ENCODE assay signal across 11 mouse cellular contexts in genomic region chr10:117023693-117024092, GRCm38 (mm10). TPM values are rescaled to one million over a fixed set of nuclear protein-coding genes. Genes with fewer than 3 reads are reported as not detected.
DNase-seq lines count a peak whose midpoint lies in the region; ATAC-seq and TF ChIP-seq lines count a peak whose summit lies in the region.
"Had no signal": no experiment of that assay in that cellular context is flagged by ENCODE, and none has a peak within 500 bp of the region (broad histone marks: within the 10 kb centered on the region; RNA-seq: fewer than 3 reads in every experiment).

No protein-coding gene starts in this region.

- H3K4me1 ChIP-seq in kidney, embryonic 16.5 days (ENCODE audit: insufficient read depth, low read length) = peaks cover 17% of the 10 kb centered on the region
- peaks cover 17% of the 10 kb centered on the region for H3K4me1 ChIP-seq in embryonic facial prominence, embryonic 12.5 days
- no peaks in the 10 kb centered on the region for H3K4me1 ChIP-seq in intestine, postnatal 0 days (replicated peaks; ENCODE audit: control insufficient read depth, insufficient read depth, low read length)
- peaks cover 9% of the 10 kb centered on the region for H3K4me1 ChIP-seq in neural tube, embryonic 12.5 days

- peak overlapping the region; percentile 41 for H3K4me2 ChIP-seq in kidney, embryonic 16.5 days (replicated peaks; ENCODE audit: low read depth, low read length)
- H3K4me2 ChIP-seq in embryonic facial prominence, embryonic 12.5 days (replicated peaks) = peak overlapping the region; percentile 11
- H3K4me2 ChIP-seq in intestine, postnatal 0 days (replicated peaks; ENCODE audit: low read depth) = peak overlapping the region; percentile 54
- peak overlapping the region; percentile 24; the same call in 1 of the 2 replicates for H3K4me2 ChIP-seq in neural tube, embryonic 12.5 days (replicated peaks)

- peak overlapping the region; percentile 16 for H3K4me3 ChIP-seq in kidney, embryonic 16.5 days (ENCODE audit: low read length)
- no peak overlapping the region for H3K4me3 ChIP-seq in embryonic facial prominence, embryonic 12.5 days
- H3K4me3 ChIP-seq in intestine, postnatal 0 days (ENCODE audit: low read depth, low read length) = peak overlapping the region; percentile 24
- no peak overlapping the region for H3K4me3 ChIP-seq in neural tube, embryonic 12.5 days
- H3K4me3 ChIP-seq: erythroblast, embryonic 14.5 days had no signal

- ATAC-seq in kidney, embryonic 16.5 days (ENCODE audit: low FRiP score, low TSS enrichment) = no peak
- ATAC-seq in embryonic facial prominence, embryonic 12.5 days (ENCODE audit: insufficient number of reproducible peaks, insufficient read depth, low FRiP score, low TSS enrichment) = no peak
- peak; percentile 63 for ATAC-seq in intestine, postnatal 0 days
- ATAC-seq in neural tube, embryonic 12.5 days (ENCODE audit: low FRiP score, low read depth) = no peak
- ATAC-seq in monocyte, adult 5-6 weeks (replicated peaks; ENCODE audit: insufficient number of reproducible peaks, low FRiP score, low TSS enrichment, poor library complexity, severe bottlenecking) = no peak

- DNase-seq in kidney, postnatal 10 days = no peak
- no peak for DNase-seq in right cerebral cortex, postnatal 14 days
- DNase-seq in gastrocnemius, postnatal 36 days = no peak
- DNase-seq: spleen, adult 18-20 months had no signal

- no peak for TF ChIP-seq CTCF in intestine, postnatal 0 days (IDR thresholded peaks at IDR 0.05; ENCODE audit: low read depth)

- no peaks in the 10 kb centered on the region for H3K9me3 ChIP-seq in kidney, embryonic 16.5 days (ENCODE audit: low read length)
- no peaks in the 10 kb centered on the region for H3K9me3 ChIP-seq in embryonic facial prominence, embryonic 12.5 days
- no peaks in the 10 kb centered on the region for H3K9me3 ChIP-seq in intestine, postnatal 0 days (ENCODE audit: control insufficient read depth)
- no peaks in the 10 kb centered on the region for H3K9me3 ChIP-seq in neural tube, embryonic 12.5 days

- WGBS in kidney, embryonic 16.5 days = 40% methylated on average over 16 of the region's 16 CpGs
- 52% methylated on average over 16 of the region's 16 CpGs for WGBS in embryonic facial prominence, embryonic 12.5 days
- 24% methylated on average over 16 of the region's 16 CpGs for WGBS in intestine, postnatal 0 days
- WGBS in neural tube, embryonic 12.5 days = 69% methylated on average over 16 of the region's 16 CpGs

- intact Hi-C loops in gastrocnemius, postnatal 36 days (cut with DNase I) = no loop called here

- H3K36me3 ChIP-seq in kidney, embryonic 16.5 days (ENCODE audit: insufficient read depth, low read length) = no peaks in the 10 kb centered on the region
- no peaks in the 10 kb centered on the region for H3K36me3 ChIP-seq in embryonic facial prominence, embryonic 12.5 days
- no peaks in the 10 kb centered on the region for H3K36me3 ChIP-seq in intestine, postnatal 0 days (ENCODE audit: control insufficient read depth, insufficient read depth)
- H3K36me3 ChIP-seq in neural tube, embryonic 12.5 days = no peaks in the 10 kb centered on the region

- no peak overlapping the region for H3K9ac ChIP-seq in kidney, embryonic 16.5 days (replicated peaks; ENCODE audit: low read length)
- no peak overlapping the region for H3K9ac ChIP-seq in embryonic facial prominence, embryonic 12.5 days
- H3K9ac ChIP-seq in intestine, postnatal 0 days (ENCODE audit: low read depth, low read length) = no peak overlapping the region
- no peak overlapping the region for H3K9ac ChIP-seq in neural tube, embryonic 12.5 days

- peaks cover 42% of the 10 kb centered on the region for H3K27me3 ChIP-seq in kidney, embryonic 16.5 days (ENCODE audit: insufficient read depth, low read length)
- H3K27me3 ChIP-seq in embryonic facial prominence, embryonic 12.5 days = peaks cover 6% of the 10 kb centered on the region; the same call in 1 of the 2 replicates
- H3K27me3 ChIP-seq in intestine, postnatal 0 days (replicated peaks; ENCODE audit: control insufficient read depth, insufficient read depth, low read length) = 0 out of 2 replicates have a peak, but pooled peaks cover 6% of the 10 kb centered on the region
- no peaks in the 10 kb centered on the region for H3K27me3 ChIP-seq in neural tube, embryonic 12.5 days (replicated peaks)

- H3K27ac ChIP-seq in kidney, embryonic 16.5 days (ENCODE audit: low read length) = no peak overlapping the region
- no peak overlapping the region for H3K27ac ChIP-seq in embryonic facial prominence, embryonic 12.5 days
- H3K27ac ChIP-seq in intestine, postnatal 0 days (ENCODE audit: low read depth, low read length) = no peak overlapping the region
- H3K27ac ChIP-seq in neural tube, embryonic 12.5 days = no peak overlapping the region

RNA-seq across cellular contexts. Expression of gene Lrrc10, which starts 21.4 kb away (rescaled TPM):
- not detected in 2 replicates for polyA plus RNA-seq in kidney, embryonic 16.5 days (2015; fragmentation: Nextera tagmentation; extraction: Ambion mirVana)
- polyA plus RNA-seq in embryonic facial prominence, embryonic 12.5 days (2016; fragmentation: Nextera tagmentation; extraction: Ambion mirVana) = not detected in 2 replicates
- not detected in 2 replicates for polyA plus RNA-seq in intestine, postnatal 0 days (2015; fragmentation: Nextera tagmentation; extraction: Ambion mirVana)
- 0.14 TPM in 1 of 2 replicates, not detected in the other for polyA plus RNA-seq in neural tube, embryonic 12.5 days (2016; fragmentation: Nextera tagmentation; extraction: Ambion mirVana)
- not detected in 3 replicates for total RNA-seq in monocyte, adult 5-6 weeks (2017)
- under 1 TPM in 1 of 2 experiments, not detected in 1; 0.17 TPM for total RNA-seq in gastrocnemius, postnatal 36 days (2021)
- polyA plus RNA-seq: erythroblast, embryonic 14.5 days had no signal

RNA-seq across cellular contexts. Expression of gene Best3, which starts 37.6 kb away (rescaled TPM):
- polyA plus RNA-seq in kidney, embryonic 16.5 days (2015; fragmentation: Nextera tagmentation; extraction: Ambion mirVana) = 0.18 and 0.32 TPM in 2 replicates
- polyA plus RNA-seq in embryonic facial prominence, embryonic 12.5 days (2016; fragmentation: Nextera tagmentation; extraction: Ambion mirVana) = 0.56 and 0.59 TPM in 2 replicates
- polyA plus RNA-seq in intestine, postnatal 0 days (2015; fragmentation: Nextera tagmentation; extraction: Ambion mirVana) = not detected in 2 replicates
- polyA plus RNA-seq in neural tube, embryonic 12.5 days (2016; fragmentation: Nextera tagmentation; extraction: Ambion mirVana) = 0.09 and 0.28 TPM in 2 replicates
- not detected in 3 replicates for total RNA-seq in monocyte, adult 5-6 weeks (2017)
- 10 to 100 TPM; 20.9 to 24.3 TPM for total RNA-seq in gastrocnemius, postnatal 36 days (2021)
- polyA plus RNA-seq: erythroblast, embryonic 14.5 days had no signal

RNA-seq across cellular contexts. Expression of gene Cct2, which starts 39.9 kb away (rescaled TPM):
- polyA plus RNA-seq in kidney, embryonic 16.5 days (2015; fragmentation: Nextera tagmentation; extraction: Ambion mirVana) = 266 and 271 TPM in 2 replicates
- polyA plus RNA-seq in embryonic facial prominence, embryonic 12.5 days (2016; fragmentation: Nextera tagmentation; extraction: Ambion mirVana) = 251 and 257 TPM in 2 replicates
- 112 and 119 TPM in 2 replicates for polyA plus RNA-seq in intestine, postnatal 0 days (2015; fragmentation: Nextera tagmentation; extraction: Ambion mirVana)
- 265 and 280 TPM in 2 replicates for polyA plus RNA-seq in neural tube, embryonic 12.5 days (2016; fragmentation: Nextera tagmentation; extraction: Ambion mirVana)
- total RNA-seq in monocyte, adult 5-6 weeks (2017) = 289 to 360 TPM (median 315 TPM) in 3 replicates
- total RNA-seq in gastrocnemius, postnatal 36 days (2021) = 100 to 1,000 TPM in 1 of 2 experiments, 10 to 100 TPM in 1; 93.1 to 119 TPM

RNA-seq across cellular contexts. Expression of gene Gm10271, which starts 51.3 kb away (rescaled TPM):
- polyA plus RNA-seq in kidney, embryonic 16.5 days (2015; fragmentation: Nextera tagmentation; extraction: Ambion mirVana) = not detected in 2 replicates
- not detected in 2 replicates for polyA plus RNA-seq in embryonic facial prominence, embryonic 12.5 days (2016; fragmentation: Nextera tagmentation; extraction: Ambion mirVana)
- not detected in 2 replicates for polyA plus RNA-seq in intestine, postnatal 0 days (2015; fragmentation: Nextera tagmentation; extraction: Ambion mirVana)
- not detected in 2 replicates for polyA plus RNA-seq in neural tube, embryonic 12.5 days (2016; fragmentation: Nextera tagmentation; extraction: Ambion mirVana)
- not detected in 3 replicates for total RNA-seq in monocyte, adult 5-6 weeks (2017)
- not detected for total RNA-seq in gastrocnemius, postnatal 36 days (2021)
- total RNA-seq: heart, postnatal 10 days had no signal
- polyA plus RNA-seq: erythroblast, embryonic 14.5 days had no signal

Comparison
In these comparisons a context has a peak if more than half of its experiments do, and no peak if none do; other contexts are left out.
1. H3K4me3 ChIP-seq: peak in kidney, embryonic 16.5 days (single experiment) and intestine, postnatal 0 days (single experiment); none in embryonic facial prominence, embryonic 12.5 days (single experiment) and neural tube, embryonic 12.5 days (single experiment).
2. Peak in every context shown above with its lines, with median percentiles within 50 percentile points of each other: H3K4me2 ChIP-seq.